Mouse (Mus musculus) myocyte (in vitro differentiated cells): ENCODE data around the gene Tbrg4. TPM values are rescaled to one million over a fixed set of nuclear protein-coding genes. Genes with fewer than 3 reads are reported as not detected.

Source experiments
- H3K27me3 ChIP-seq: one replicate; pipeline ENCODE4 v1.6.1; 2011; ENCODE audit not compliant: control insufficient read depth, insufficient read depth, insufficient read length
- H3K36me3 ChIP-seq: one replicate; pipeline ENCODE4 v1.6.1; 2011; ENCODE audit not compliant: control insufficient read depth, insufficient read depth
- H3K4me2 ChIP-seq: one replicate; pipeline ENCODE4 v1.6.1; 2011; ENCODE audit warnings: low read depth, control low read depth
- H3K4me3 ChIP-seq: one replicate; pipeline ENCODE4 v1.5.1; 2011; ENCODE audit warnings: mild to moderate bottlenecking, control low read depth, moderate library complexity
- H3K79me2 ChIP-seq: one replicate; pipeline ENCODE4 v1.6.1; 2011; ENCODE audit not compliant: control insufficient read depth, insufficient read depth
- H3ac ChIP-seq: one replicate; pipeline ENCODE4 v1.6.1; 2011; ENCODE audit not compliant: control insufficient read depth, insufficient read length
- CEBPB ChIP-seq: IDR thresholded peaks from 2 replicates; pipeline ENCODE4 v1.6.1; 2011; ENCODE audit warnings: mild to moderate bottlenecking, moderate library complexity; ENCODE audit not compliant: poor library complexity, insufficient read depth, severe bottlenecking
- E2F4 ChIP-seq: IDR thresholded peaks from one replicate; pipeline ENCODE4 v1.6.1; 2011; ENCODE audit warnings: mild to moderate bottlenecking, control low read depth, moderate library complexity; ENCODE audit not compliant: insufficient read depth
- MAX ChIP-seq: IDR thresholded peaks from one replicate; pipeline ENCODE4 v1.6.1; 2011; ENCODE audit warnings: low read depth, mild to moderate bottlenecking, control low read depth
- MYOD1 ChIP-seq, 3 experiments: IDR thresholded peaks; one replicate each; pipeline ENCODE4 v1.6.1; 2011; ENCODE audit warnings: control low read depth in 2 of 3, low read depth in 2 of 3, mild to moderate bottlenecking in 2 of 3, moderate library complexity in 1 of 3; ENCODE audit not compliant: insufficient read length in 2 of 3, control insufficient read depth in 1 of 3
- MYOG ChIP-seq, 3 experiments: IDR thresholded peaks; one replicate each; pipeline ENCODE4 v1.6.1; 2011; ENCODE audit warnings: control low read depth in 2 of 3, low read depth in 2 of 3, mild to moderate bottlenecking in 2 of 3; ENCODE audit not compliant: insufficient read length in 2 of 3, control insufficient read depth in 1 of 3, insufficient read depth in 1 of 3
- POLR2A ChIP-seq: IDR thresholded peaks from one replicate; pipeline ENCODE4 v1.6.1; 2011; ENCODE audit warnings: low read depth, mild to moderate bottlenecking, control low read depth, moderate library complexity; ENCODE audit not compliant: insufficient read length
- POLR2AphosphoS2 ChIP-seq: IDR thresholded peaks from one replicate; pipeline ENCODE4 v1.6.1; 2011; ENCODE audit warnings: low read depth, control low read depth; ENCODE audit not compliant: insufficient read length
- REST ChIP-seq: IDR thresholded peaks from one replicate; pipeline ENCODE4 v1.6.1; 2011; ENCODE audit warnings: mild to moderate bottlenecking, control low read depth, moderate library complexity; ENCODE audit not compliant: insufficient read depth, insufficient read length
- SRF ChIP-seq: IDR thresholded peaks from one replicate; pipeline ENCODE4 v1.6.1; 2011; ENCODE audit warnings: low read depth; ENCODE audit not compliant: control insufficient read depth, insufficient read length
- TCF12 ChIP-seq: IDR thresholded peaks from one replicate; pipeline ENCODE4 v1.6.1; 2011; ENCODE audit warnings: mild to moderate bottlenecking, control low read depth; ENCODE audit not compliant: poor library complexity, insufficient read depth, severe bottlenecking
- TCF3 ChIP-seq: IDR thresholded peaks from one replicate; pipeline ENCODE4 v1.6.1; 2011; ENCODE audit warnings: low read depth, control low read depth; ENCODE audit not compliant: insufficient read length
- USF1 ChIP-seq: IDR thresholded peaks from one replicate; pipeline ENCODE4 v1.6.1; 2011; ENCODE audit warnings: low read depth, mild to moderate bottlenecking, control low read depth, moderate library complexity
- polyA plus RNA-seq: library from polyadenylated mRNA; unstranded; fragments of >200 nt; fragmentation: generic; extraction: Trizol; gene quantifications from one replicate; pipeline ENCODE4 v1.2.1, GENCODE M21; 2012; ENCODE audit warnings: missing spikeins

Gene Tbrg4
- polyA plus RNA-seq, 1 experiment = 71.7 TPM

- Histone ChIP-seq H3K4me2 (no peak overlapping the region), H3K27me3 (no peaks in the 10 kb centered on the region), H3ac (no peak overlapping the region), H3K4me3 (no peak overlapping the region), H3K36me3 (peaks cover 28% of the 10 kb centered on the region), H3K79me2 (peaks cover under 1% of the 10 kb centered on the region)
- TF ChIP-seq SRF (no peak), E2F4 (no peak), MYOD1 (IDR thresholded peaks at IDR 0.05; ENCODE audit: control insufficient read depth in 1 of 3, insufficient read length in 2 of 3, low read depth in 2 of 3) (no peak), POLR2A (no peak), TCF12 (no peak), REST (no peak)
These were observed 37.6 kb downstream of the Tbrg4 start for GRCm38 (mm10) chr11:6588295-6588694.

GRCm38 (mm10) chr11:6587249-6587940 lies 38.5 kb downstream of the Tbrg4 start:
- no peaks in the 10 kb centered on the region for H3K27me3 ChIP-seq
- H3K4me2 ChIP-seq = no peak overlapping the region
- no peak for TF ChIP-seq USF1
- no peak for TF ChIP-seq MAX
- no peak for TF ChIP-seq CEBPB
- TF ChIP-seq MYOG (IDR thresholded peaks at IDR 0.05; ENCODE audit: control insufficient read depth in 1 of 3, insufficient read depth in 1 of 3, insufficient read length in 2 of 3, low read depth in 2 of 3) = no peak
- no peak for TF ChIP-seq REST
- TF ChIP-seq MYOD1 (IDR thresholded peaks at IDR 0.05; ENCODE audit: control insufficient read depth in 1 of 3, insufficient read length in 2 of 3, low read depth in 2 of 3) = no peak
- H3ac ChIP-seq = no peak overlapping the region
- H3K36me3 ChIP-seq = peaks cover 21% of the 10 kb centered on the region
- H3K4me3 ChIP-seq = no peak overlapping the region
- peaks cover 5% of the 10 kb centered on the region for H3K79me2 ChIP-seq

- no peak overlapping the region for H3K4me3 ChIP-seq
- TF ChIP-seq MYOD1 (IDR thresholded peaks at IDR 0.05; ENCODE audit: control insufficient read depth in 1 of 3, insufficient read length in 2 of 3, low read depth in 2 of 3) (no peak), MAX (no peak), REST (no peak), POLR2A (no peak), E2F4 (no peak)
- peaks cover 5% of the 10 kb centered on the region for H3K79me2 ChIP-seq
- H3K4me2 ChIP-seq = no peak overlapping the region
- peaks cover 17% of the 10 kb centered on the region for H3K36me3 ChIP-seq
- no peak overlapping the region for H3ac ChIP-seq
- no peaks in the 10 kb centered on the region for H3K27me3 ChIP-seq
These were observed 39.2 kb downstream of the Tbrg4 start for GRCm38 (mm10) chr11:6586660-6587059.

DNA sequence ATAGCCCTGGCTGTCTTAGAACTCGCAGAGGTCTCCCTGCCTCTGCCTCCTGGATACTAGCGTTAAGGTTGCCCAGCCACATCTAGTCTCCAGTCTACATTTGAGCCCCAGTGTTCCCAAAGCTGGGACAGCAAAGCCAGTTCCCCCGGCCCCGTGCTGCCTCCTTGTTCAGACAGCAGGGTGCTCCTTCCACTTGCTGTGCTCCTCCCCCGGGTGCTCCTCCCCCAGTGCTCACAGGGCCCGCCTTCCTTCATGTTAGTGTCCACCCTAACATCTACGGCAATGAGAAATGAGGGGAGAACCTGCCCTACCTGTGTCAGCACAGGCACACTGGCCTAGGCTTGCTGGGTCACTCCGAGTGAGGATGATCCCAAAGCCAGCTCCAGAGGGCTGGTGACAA lies 40.1 kb downstream of the Tbrg4 start:
- no peak overlapping the region for H3K4me2 ChIP-seq
- TF ChIP-seq TCF12 = no peak
- TF ChIP-seq MAX = no peak
- no peak for TF ChIP-seq E2F4
- no peak for TF ChIP-seq CEBPB
- TF ChIP-seq USF1 = no peak
- TF ChIP-seq POLR2AphosphoS2 = no peak
- TF ChIP-seq MYOD1 (IDR thresholded peaks at IDR 0.05; ENCODE audit: control insufficient read depth in 1 of 3, insufficient read length in 2 of 3, low read depth in 2 of 3) = no peak
- no peak for TF ChIP-seq REST
- no peak for TF ChIP-seq TCF3
- no peak for TF ChIP-seq SRF
- no peak for TF ChIP-seq MYOG (IDR thresholded peaks at IDR 0.05; ENCODE audit: control insufficient read depth in 1 of 3, insufficient read depth in 1 of 3, insufficient read length in 2 of 3, low read depth in 2 of 3)
- no peak for TF ChIP-seq POLR2A
- H3K27me3 ChIP-seq = no peaks in the 10 kb centered on the region
- no peak overlapping the region for H3ac ChIP-seq
- H3K4me3 ChIP-seq = no peak overlapping the region
- peaks cover 8% of the 10 kb centered on the region for H3K79me2 ChIP-seq
- peaks cover 12% of the 10 kb centered on the region for H3K36me3 ChIP-seq

- Histone ChIP-seq H3K4me3 (no peak overlapping the region), H3K79me2 (peaks cover 17% of the 10 kb centered on the region), H3K27me3 (no peaks in the 10 kb centered on the region), H3ac (no peak overlapping the region), H3K4me2 (no peak overlapping the region), H3K36me3 (peaks cover 13% of the 10 kb centered on the region)
- no peak for TF ChIP-seq MYOG (IDR thresholded peaks at IDR 0.05; ENCODE audit: control insufficient read depth in 1 of 3, insufficient read depth in 1 of 3, insufficient read length in 2 of 3, low read depth in 2 of 3)
- TF ChIP-seq E2F4 = no peak
- TF ChIP-seq MAX = no peak
- TF ChIP-seq TCF3 = no peak
- no peak for TF ChIP-seq CEBPB
- TF ChIP-seq SRF = no peak
- no peak for TF ChIP-seq POLR2A
- no peak for TF ChIP-seq REST
- no peak for TF ChIP-seq MYOD1 (IDR thresholded peaks at IDR 0.05; ENCODE audit: control insufficient read depth in 1 of 3, insufficient read length in 2 of 3, low read depth in 2 of 3)
- TF ChIP-seq TCF12 = no peak
- no peak for TF ChIP-seq USF1
- no peak for TF ChIP-seq POLR2AphosphoS2
These were observed 44.3 kb downstream of the Tbrg4 start for GRCm38 (mm10) chr11:6581560-6581959.
